Mouse (Mus musculus) adipocyte (in vitro differentiated cells): ENCODE data around the gene Rsg1.

Experiments used
- DNase-seq: peaks from one replicate; pipeline ENCODE4 v3.0.0-alpha.2; 2016; ENCODE audit warnings: low spot score

Gene Rsg1

GRCm38 (mm10) chr4:141213770-141214336 is at the start of gene Rsg1:
TSS of gene Rsg1 (plus strand) at chr4:141213956.
- peak; percentile 83 for DNase-seq

GRCm38 (mm10) chr4:141165744-141166292 is 47.9 kb upstream of the Rsg1 start:
- DNase-seq: no peak

- no peak for DNase-seq
These were observed 46.6 kb upstream of the Rsg1 start for GRCm38 (mm10) chr4:141167156-141167555.

- DNase-seq: no peak
These were observed 41.6 kb upstream of the Rsg1 start for GRCm38 (mm10) chr4:141172121-141172520.

- no peak for DNase-seq
These were observed 38.0 kb upstream of the Rsg1 start for GRCm38 (mm10) chr4:141175783-141176182.

GRCm38 (mm10) chr4:141176328-141176838 is 37.4 kb upstream of the Rsg1 start:
- no peak for DNase-seq

GRCm38 (mm10) chr4:141178500-141178899 is 35.3 kb upstream of the Rsg1 start:
- DNase-seq: no peak

- DNase-seq: no peak
These were observed 32.9 kb upstream of the Rsg1 start for GRCm38 (mm10) chr4:141180831-141181230.

- DNase-seq: no peak
These were observed 31.8 kb upstream of the Rsg1 start for GRCm38 (mm10) chr4:141181981-141182380.

GRCm38 (mm10) chr4:141183932-141184331 is 29.8 kb upstream of the Rsg1 start:
- DNase-seq: no peak

GRCm38 (mm10) chr4:141184426-141184825 is 29.3 kb upstream of the Rsg1 start:
- DNase-seq: no peak

GRCm38 (mm10) chr4:141186923-141187836 is 26.6 kb upstream of the Rsg1 start:
- DNase-seq: no peak

GRCm38 (mm10) chr4:141191294-141191693 is 22.5 kb upstream of the Rsg1 start:
- DNase-seq: no peak

- no peak for DNase-seq
These were observed 19.2 kb upstream of the Rsg1 start for GRCm38 (mm10) chr4:141194553-141194952.

GRCm38 (mm10) chr4:141196981-141197685 is 16.6 kb upstream of the Rsg1 start:
- DNase-seq: no peak

GRCm38 (mm10) chr4:141197686-141198035 is 16.1 kb upstream of the Rsg1 start:
- no peak for DNase-seq

GRCm38 (mm10) chr4:141200906-141201305 is 12.8 kb upstream of the Rsg1 start:
- no peak for DNase-seq

GRCm38 (mm10) chr4:141202192-141202591 is 11.6 kb upstream of the Rsg1 start:
- DNase-seq: no peak

GRCm38 (mm10) chr4:141204580-141205061 is 9.1 kb upstream of the Rsg1 start:
- DNase-seq: peak; percentile 57

- DNase-seq: no peak
These were observed 6.7 kb upstream of the Rsg1 start for GRCm38 (mm10) chr4:141207081-141207480.

GRCm38 (mm10) chr4:141210524-141211219 is 3.1 kb upstream of the Rsg1 start:
- no peak for DNase-seq

- DNase-seq: no peak
These were observed 2.1 kb upstream of the Rsg1 start for GRCm38 (mm10) chr4:141211646-141212045.
